Mouse (Mus musculus): Measurements from ENCODE around the gene Rnf24. TPM values are rescaled to one million over a fixed set of nuclear protein-coding genes. Genes with fewer than 3 reads are reported as not detected.

The Rnf24 gene
- total and polyA plus RNA-seq, 3 experiments: 3.9 to 14.7 (median 3.9) TPM

- H3K4me1 ChIP-seq (ENCODE audit: control insufficient read depth in 1 of 2, insufficient read depth in 2 of 2): no peaks in the 10 kb centered on the region
- in situ Hi-C loops (cut with MboI; ENCODE audit: low pct_ligation_motif_present, low pct_unique_long_range_greater_than_20kb, low sequenced_read_pairs): no loop called here
- TF ChIP-seq CTCF (conservative IDR thresholded peaks at IDR 0.05 in 1 of 2, IDR thresholded peaks at IDR 0.05 in 1 of 2; ENCODE audit: low read depth in 2 of 2, low read length in 2 of 2) (no peak), NELFE (IDR thresholded peaks at IDR 0.05; ENCODE audit: low read depth, low read length) (no peak), KAT2A (IDR thresholded peaks at IDR 0.05; ENCODE audit: insufficient replicate concordance, low read length) (no peak), UBTF (IDR thresholded peaks at IDR 0.05; ENCODE audit: low read depth, low read length) (no peak), CHD1 (IDR thresholded peaks at IDR 0.05; ENCODE audit: low read depth, low read length) (no peak), SIN3A (IDR thresholded peaks at IDR 0.05; ENCODE audit: low read length) (no peak), BHLHE40 (IDR thresholded peaks at IDR 0.05; ENCODE audit: low read depth, low read length) (no peak), TBP (conservative IDR thresholded peaks at IDR 0.05; ENCODE audit: low read depth, low read length) (no peak), ZMIZ1 (IDR thresholded peaks at IDR 0.05; ENCODE audit: low read depth, low read length) (no peak)
- DNase-seq (ENCODE audit: extremely low read depth): no peak
- dilution Hi-C loops (cut with MboI; ENCODE audit: extremely low pct_ligation_motif_present, extremely low pct_unique_long_range_greater_than_20kb, low sequenced_read_pairs): no loop called here
- no peak overlapping the region for H3K4me3 ChIP-seq (replicated peaks in 1 of 3; ENCODE audit: low read depth in 2 of 3, low read length in 2 of 3, poor library complexity in 1 of 3)
- H3K9me3 ChIP-seq (replicated peaks; ENCODE audit: low read length): no peaks in the 10 kb centered on the region
- no peak overlapping the region for H3K4me2 ChIP-seq (ENCODE audit: insufficient read depth, low read depth, poor library complexity, severe bottlenecking)
- H3K36me3 ChIP-seq (replicated peaks in 1 of 2; ENCODE audit: control insufficient read depth in 1 of 2, insufficient read depth in 1 of 2, low read length in 1 of 2): no peaks in the 10 kb centered on the region
- H3K27ac ChIP-seq (ENCODE audit: insufficient read depth, low read depth): no peak overlapping the region
- H3K79me2 ChIP-seq (replicated peaks; ENCODE audit: control insufficient read depth, extremely low read depth, insufficient read depth, poor library complexity, severe bottlenecking): peaks cover 26% of the 10 kb centered on the region
- no peaks in the 10 kb centered on the region for H3K27me3 ChIP-seq (replicated peaks)
- H3K9ac ChIP-seq (ENCODE audit: insufficient read depth, low read depth): no peak overlapping the region
Measured at GRCm38 (mm10) chr2:131337602-131338001, 15.1 kb downstream of the Rnf24 start.

- in situ Hi-C loops (cut with MboI; ENCODE audit: low pct_ligation_motif_present, low pct_unique_long_range_greater_than_20kb, low sequenced_read_pairs) (no loop called here), dilution Hi-C loops (cut with MboI; ENCODE audit: extremely low pct_ligation_motif_present, extremely low pct_unique_long_range_greater_than_20kb, low sequenced_read_pairs) (no loop called here)
- Histone ChIP-seq H3K9me3 (replicated peaks; ENCODE audit: low read length) (no peaks in the 10 kb centered on the region), H3K27me3 (replicated peaks) (no peaks in the 10 kb centered on the region), H3K79me2 (replicated peaks; ENCODE audit: control insufficient read depth, extremely low read depth, insufficient read depth, poor library complexity, severe bottlenecking) (peaks cover 28% of the 10 kb centered on the region), H3K4me3 (replicated peaks in 1 of 3; ENCODE audit: low read depth in 2 of 3, low read length in 2 of 3, poor library complexity in 1 of 3) (no peak overlapping the region), H3K36me3 (replicated peaks in 1 of 2; ENCODE audit: control insufficient read depth in 1 of 2, insufficient read depth in 1 of 2, low read length in 1 of 2) (peaks cover 0 to 4% of the 10 kb centered on the region in 2 experiments), H3K9ac (ENCODE audit: insufficient read depth, low read depth) (no peak overlapping the region), H3K4me1 (ENCODE audit: control insufficient read depth in 1 of 2, insufficient read depth in 2 of 2) (peaks cover 0 to 13% of the 10 kb centered on the region in 2 experiments; a peak in 1 of 4 replicates), H3K27ac (ENCODE audit: insufficient read depth, low read depth) (no peak overlapping the region), H3K4me2 (ENCODE audit: insufficient read depth, low read depth, poor library complexity, severe bottlenecking) (no peak overlapping the region)
- DNase-seq (ENCODE audit: extremely low read depth): no peak
- TF ChIP-seq NELFE (IDR thresholded peaks at IDR 0.05; ENCODE audit: low read depth, low read length) (no peak), GABPA (IDR thresholded peaks at IDR 0.05; ENCODE audit: insufficient replicate concordance, low read depth, low read length) (no peak)
Measured at GRCm38 (mm10) chr2:131330548-131330947, 22.1 kb downstream of the Rnf24 start.

GRCm38 (mm10) chr2:131328981-131329380 lies 23.7 kb downstream of the Rnf24 start:
- H3K9ac ChIP-seq (ENCODE audit: insufficient read depth, low read depth): no peak overlapping the region
- no peaks in the 10 kb centered on the region for H3K27me3 ChIP-seq (replicated peaks)
- H3K4me3 ChIP-seq (replicated peaks in 1 of 3; ENCODE audit: low read depth in 2 of 3, low read length in 2 of 3, poor library complexity in 1 of 3): no peak overlapping the region
- H3K4me1 ChIP-seq (ENCODE audit: control insufficient read depth in 1 of 2, insufficient read depth in 2 of 2): peaks cover 0 to 15% of the 10 kb centered on the region in 2 experiments; a peak in 1 of 4 replicates
- TF ChIP-seq HCFC1 (IDR thresholded peaks at IDR 0.05; ENCODE audit: low read depth, low read length) (no peak), GABPA (IDR thresholded peaks at IDR 0.05; ENCODE audit: insufficient replicate concordance, low read depth, low read length) (no peak), CTCF (conservative IDR thresholded peaks at IDR 0.05 in 1 of 2, IDR thresholded peaks at IDR 0.05 in 1 of 2; ENCODE audit: low read depth in 2 of 2, low read length in 2 of 2) (no peak), MAZ (IDR thresholded peaks at IDR 0.05; ENCODE audit: low read depth, low read length) (no peak), SMC3 (IDR thresholded peaks at IDR 0.05; ENCODE audit: low read depth, low read length) (no peak), MXI1 (IDR thresholded peaks at IDR 0.05; ENCODE audit: low read depth, low read length) (no peak), NELFE (IDR thresholded peaks at IDR 0.05; ENCODE audit: low read depth, low read length) (no peak), UBTF (IDR thresholded peaks at IDR 0.05; ENCODE audit: low read depth, low read length) (no peak), E2F4 (IDR thresholded peaks at IDR 0.05; ENCODE audit: insufficient replicate concordance, low read depth, low read length) (no peak)
- H3K27ac ChIP-seq (ENCODE audit: insufficient read depth, low read depth): no peak overlapping the region
- H3K36me3 ChIP-seq (replicated peaks in 1 of 2; ENCODE audit: control insufficient read depth in 1 of 2, insufficient read depth in 1 of 2, low read length in 1 of 2): peaks cover 0 to 6% of the 10 kb centered on the region in 2 experiments
- no peak overlapping the region for H3K4me2 ChIP-seq (ENCODE audit: insufficient read depth, low read depth, poor library complexity, severe bottlenecking)
- H3K9me3 ChIP-seq (replicated peaks; ENCODE audit: low read length): no peaks in the 10 kb centered on the region
- DNase-seq (ENCODE audit: extremely low read depth): no peak
- peaks cover 30% of the 10 kb centered on the region for H3K79me2 ChIP-seq (replicated peaks; ENCODE audit: control insufficient read depth, extremely low read depth, insufficient read depth, poor library complexity, severe bottlenecking)
- in situ Hi-C loops (cut with MboI; ENCODE audit: low pct_ligation_motif_present, low pct_unique_long_range_greater_than_20kb, low sequenced_read_pairs): no loop called here
- dilution Hi-C loops (cut with MboI; ENCODE audit: extremely low pct_ligation_motif_present, extremely low pct_unique_long_range_greater_than_20kb, low sequenced_read_pairs): no loop called here
